Mouse (Mus musculus) kidney, embryonic 16.5 days (tissue): ENCODE data around the gene Lalba. TPM values are rescaled to one million over a fixed set of nuclear protein-coding genes. Genes with fewer than 3 reads are reported as not detected.

ENCODE experiments used
- ATAC-seq: fragments of 200-750 bp; cut with Nextera tagmentation; 2 replicates; pipeline ENCODE4 v1.8.0; 2017; ENCODE audit warnings: moderate TSS enrichment; ENCODE audit not compliant: low FRiP score, low TSS enrichment
- H3K27ac ChIP-seq: fragments of 300-500 bp; sonication (generic); 2 replicates; pipeline ENCODE4 v1.5.1; 2014; ENCODE audit warnings: low read length
- H3K27me3 ChIP-seq: fragments of 300-500 bp; sonication (generic); 2 replicates; pipeline ENCODE4 v1.6.1; 2014; ENCODE audit warnings: low read length, control low read depth, mixed read lengths; ENCODE audit not compliant: insufficient read depth
- H3K36me3 ChIP-seq: fragments of 300-500 bp; sonication (generic); 2 replicates; pipeline ENCODE4 v1.6.1; 2014; ENCODE audit warnings: low read length, control low read depth, mixed read lengths; ENCODE audit not compliant: insufficient read depth
- H3K4me1 ChIP-seq: fragments of 300-500 bp; sonication (generic); 2 replicates; pipeline ENCODE4 v1.6.1; 2014; ENCODE audit warnings: low read length, control low read depth, mixed read lengths; ENCODE audit not compliant: insufficient read depth
- H3K4me2 ChIP-seq: fragments of 300-500 bp; sonication (generic); replicated peaks from 2 replicates; pipeline ENCODE4 v1.6.1; 2014; ENCODE audit warnings: low read depth, low read length
- H3K4me3 ChIP-seq: fragments of 300-500 bp; sonication (generic); 2 replicates; pipeline ENCODE4 v1.5.1; 2014; ENCODE audit warnings: mild to moderate bottlenecking, low read length
- H3K9ac ChIP-seq: fragments of 300-500 bp; sonication (generic); replicated peaks from 2 replicates; pipeline ENCODE4 v1.6.1; 2014; ENCODE audit warnings: low read length
- H3K9me3 ChIP-seq: fragments of 300-500 bp; sonication (generic); 2 replicates; pipeline ENCODE4 v1.6.1; 2016; ENCODE audit warnings: low read length, control low read depth
- WGBS: fragments of 180-500 bp; shearing (Covaris S2); extraction: QIAGEN DNeasy Blood & Tissue Kit; methylation state at CpG from one replicate; pipeline ENCODE4 v1.1.7; 2014; 5-methylcytosine and 5-hydroxymethylcytosine counted together
- polyA plus RNA-seq: library from polyadenylated mRNA; unstranded; fragments of >200 nt; fragmentation: Nextera tagmentation; extraction: Ambion mirVana; gene quantifications from 2 replicates; pipeline ENCODE4 v1.2.1, GENCODE M21; 2015

Gene Lalba
- polyA plus RNA-seq, 1 experiment from 2014 or later, result 0.21 TPM

DNA sequence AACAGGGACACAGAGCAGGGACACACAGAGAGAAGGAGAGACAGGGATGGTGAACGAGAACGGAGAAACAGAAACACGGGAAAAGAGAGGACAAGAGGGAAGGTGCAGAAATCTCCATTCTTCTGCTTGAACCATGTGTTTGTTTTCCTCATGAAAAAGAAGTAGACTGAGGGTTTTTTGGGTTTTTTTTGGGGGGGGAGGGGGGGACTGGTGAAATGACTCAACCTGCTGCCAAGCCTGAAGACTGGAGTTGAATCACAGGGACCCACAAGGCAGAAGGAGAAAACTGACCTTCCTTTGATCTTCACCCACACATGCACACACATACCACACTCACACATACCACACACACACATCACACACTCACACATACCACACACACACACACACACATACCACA lies 20.8 kb upstream of the Lalba start:
- H3K27me3 ChIP-seq, result no peaks in the 10 kb centered on the region
- H3K4me3 ChIP-seq, result no peak overlapping the region
- 83% methylated on average over 3 of the region's 3 CpGs for WGBS
- H3K4me1 ChIP-seq, result no peaks in the 10 kb centered on the region
- no peak overlapping the region for H3K27ac ChIP-seq
- no peaks in the 10 kb centered on the region for H3K9me3 ChIP-seq
- no peaks in the 10 kb centered on the region for H3K36me3 ChIP-seq
- no peak overlapping the region for H3K9ac ChIP-seq
- no peak for ATAC-seq
- H3K4me2 ChIP-seq, result no peak overlapping the region

GRCm38 (mm10) chr15:98497631-98498030 lies 15.1 kb upstream of the Lalba start:
- Histone ChIP-seq H3K4me2 (no peak overlapping the region), H3K4me3 (no peak overlapping the region), H3K9me3 (no peaks in the 10 kb centered on the region), H3K36me3 (no peaks in the 10 kb centered on the region), H3K27ac (no peak overlapping the region), H3K9ac (no peak overlapping the region), H3K4me1 (no peaks in the 10 kb centered on the region), H3K27me3 (no peaks in the 10 kb centered on the region)
- 83% methylated on average over 17 of the region's 17 CpGs for WGBS
- ATAC-seq, result no peak

DNA sequence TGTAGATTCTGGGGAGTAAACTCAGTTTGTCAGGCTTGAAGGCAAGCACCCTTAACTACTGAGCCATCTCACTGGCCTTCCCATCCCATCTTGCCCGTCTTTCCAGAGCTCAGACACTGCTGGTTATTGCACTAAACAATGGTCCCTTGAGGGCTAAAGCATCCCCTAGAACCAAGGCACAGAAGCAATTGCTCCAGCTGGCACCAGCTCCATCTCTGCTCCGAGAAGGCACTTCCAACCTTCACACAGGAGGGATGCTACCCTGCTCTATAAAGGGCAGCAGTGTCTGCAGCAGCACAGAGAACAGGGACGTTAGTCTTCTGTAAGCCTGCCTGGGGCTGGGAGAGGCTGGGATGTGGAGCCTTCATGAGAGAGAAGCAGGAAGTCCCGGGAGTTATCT lies 9.6 kb upstream of the Lalba start, which contains the start of gene Olfr279:
Gene Olfr279 (plus strand): TSS at position 301 of the 400 bp plus-strand sequence.
- Histone ChIP-seq H3K9ac (no peak within 1 kb of the TSS), H3K27me3 (no peaks in the 10 kb centered on the region), H3K9me3 (0 out of 2 replicates have a peak, but pooled peaks cover 3% of the 10 kb centered on the region), H3K4me1 (no peaks in the 10 kb centered on the region), H3K4me3 (no peak within 1 kb of the TSS), H3K4me2 (no peak within 1 kb of the TSS), H3K36me3 (no peaks in the 10 kb centered on the region), H3K27ac (no peak within 1 kb of the TSS)
- no peak for ATAC-seq
- WGBS, result 50% methylated on average over 4 of the region's 4 CpGs

DNA sequence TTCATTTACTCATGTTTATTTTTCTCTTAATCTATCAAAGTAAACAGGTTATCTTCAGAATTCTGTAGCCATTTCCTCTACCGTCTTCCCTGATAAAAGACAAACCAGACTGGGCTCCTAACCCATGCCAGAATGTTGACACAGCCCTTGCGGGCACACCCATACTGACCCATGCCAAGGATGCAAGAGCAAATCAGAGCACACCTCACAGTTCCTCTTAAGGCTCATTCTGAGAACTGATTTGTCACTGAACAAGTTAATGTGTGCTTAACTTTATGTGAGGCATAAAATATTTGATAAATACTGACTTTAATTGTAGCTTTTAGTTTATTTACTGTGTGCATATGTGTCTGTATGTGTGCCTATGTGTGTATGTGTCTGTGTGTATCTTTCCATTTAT lies 8.8 kb upstream of the Lalba start:
- WGBS, result 73% methylated on average over 2 of the region's 2 CpGs
- Histone ChIP-seq H3K4me3 (no peak overlapping the region), H3K4me1 (no peaks in the 10 kb centered on the region), H3K27ac (no peak overlapping the region), H3K9me3 (0 out of 2 replicates have a peak, but pooled peaks cover 3% of the 10 kb centered on the region), H3K4me2 (no peak overlapping the region), H3K9ac (no peak overlapping the region), H3K36me3 (no peaks in the 10 kb centered on the region), H3K27me3 (no peaks in the 10 kb centered on the region)
- ATAC-seq, result no peak

- no peak for ATAC-seq
- no peak overlapping the region for H3K4me3 ChIP-seq
- H3K36me3 ChIP-seq, result no peaks in the 10 kb centered on the region
- H3K4me1 ChIP-seq, result no peaks in the 10 kb centered on the region
- no peak overlapping the region for H3K4me2 ChIP-seq
- H3K9me3 ChIP-seq, result 0 out of 2 replicates have a peak, but pooled peaks cover 3% of the 10 kb centered on the region
- H3K27ac ChIP-seq, result no peak overlapping the region
- no peaks in the 10 kb centered on the region for H3K27me3 ChIP-seq
- no peak overlapping the region for H3K9ac ChIP-seq
- 96% methylated on average over 8 of the region's 8 CpGs for WGBS
Measured at GRCm38 (mm10) chr15:98486433-98487021, 4.0 kb upstream of the Lalba start.

DNA sequence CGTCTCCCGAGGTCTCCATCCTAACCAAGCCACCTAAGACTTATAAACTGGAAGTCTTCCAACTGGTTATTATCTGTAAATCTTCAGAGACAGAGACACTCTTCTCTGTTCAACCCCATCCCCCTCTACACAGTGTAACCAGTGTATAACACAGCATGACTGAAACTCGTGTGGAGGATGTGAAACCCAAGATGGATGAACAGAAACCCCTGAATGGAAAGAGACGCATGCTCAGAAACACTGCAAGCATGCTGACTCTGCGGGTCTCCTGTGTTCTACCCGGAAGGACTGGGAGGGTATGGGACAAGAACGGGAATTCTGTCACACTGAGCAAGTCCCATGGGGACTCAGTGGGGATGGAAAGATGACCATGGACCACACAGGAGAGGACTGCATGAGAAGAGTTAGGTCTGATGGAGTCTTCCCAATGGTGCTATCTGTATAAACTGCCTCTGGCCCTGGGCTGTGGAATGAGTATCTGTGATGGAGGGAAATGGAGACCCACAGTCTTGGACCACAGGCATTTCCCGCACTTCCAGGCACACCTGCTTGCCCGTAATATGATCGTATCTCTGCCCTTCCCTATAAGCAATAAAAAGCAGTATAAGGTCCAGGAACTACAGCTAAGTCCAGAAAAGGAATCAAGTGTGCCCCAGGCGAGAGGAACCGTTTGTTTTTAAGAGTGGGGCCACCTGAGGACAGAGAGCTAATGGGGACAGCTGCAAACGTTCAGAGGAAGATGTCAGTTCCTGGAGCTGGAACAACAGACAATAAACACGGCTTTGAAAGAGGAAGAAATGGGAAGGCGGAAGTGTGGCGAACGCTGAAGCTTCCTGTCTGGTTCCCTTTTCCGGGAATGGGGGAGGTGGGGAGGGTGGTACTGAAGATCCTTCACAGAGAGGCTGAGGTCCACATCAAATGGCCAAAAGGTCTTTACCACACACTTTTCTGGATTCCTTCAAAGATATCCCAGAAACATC lies 1.7 kb upstream of the Lalba start:
- Histone ChIP-seq H3K4me2 (no peak overlapping the region), H3K36me3 (no peaks in the 10 kb centered on the region), H3K4me3 (no peak overlapping the region), H3K4me1 (no peaks in the 10 kb centered on the region), H3K9ac (no peak overlapping the region), H3K9me3 (0 out of 2 replicates have a peak, but pooled peaks cover 3% of the 10 kb centered on the region), H3K27ac (peak overlapping the region; percentile 31; the same call in 1 of the 2 replicates), H3K27me3 (no peaks in the 10 kb centered on the region)
- no peak for ATAC-seq
- WGBS, result 45% methylated on average over 18 of the region's 18 CpGs

DNA sequence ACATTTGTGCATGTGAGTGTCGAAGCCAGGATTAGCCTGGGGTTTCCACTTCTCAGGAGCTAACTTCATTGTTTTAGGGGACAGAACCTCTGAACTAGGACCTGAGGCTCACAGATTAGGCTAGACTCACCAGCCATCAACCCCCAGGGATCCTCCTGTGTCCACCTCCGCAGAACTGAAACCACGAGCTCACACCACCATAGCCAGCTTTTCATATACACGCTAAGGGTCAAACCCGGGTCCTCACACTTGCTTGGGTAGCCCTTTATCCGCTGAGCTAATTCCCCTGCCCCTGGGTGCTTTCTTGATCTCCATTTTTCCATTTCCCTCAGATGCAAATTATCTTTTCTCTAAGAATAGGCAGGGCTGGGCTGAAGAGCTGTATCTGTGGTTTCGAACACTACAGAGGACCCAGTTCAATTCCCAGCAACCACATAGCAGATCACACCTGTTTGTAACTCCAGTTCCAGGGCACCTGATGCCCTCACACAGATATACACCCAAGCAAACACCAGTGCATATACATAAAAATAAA lies 2.9 kb downstream of the Lalba start:
- H3K4me1 ChIP-seq, result no peaks in the 10 kb centered on the region
- no peak overlapping the region for H3K9ac ChIP-seq
- H3K27me3 ChIP-seq, result no peaks in the 10 kb centered on the region
- no peak for ATAC-seq
- no peaks in the 10 kb centered on the region for H3K9me3 ChIP-seq
- no peaks in the 10 kb centered on the region for H3K36me3 ChIP-seq
- no peak overlapping the region for H3K27ac ChIP-seq
- 78% methylated on average over 7 of the region's 7 CpGs for WGBS
- H3K4me2 ChIP-seq, result no peak overlapping the region
- H3K4me3 ChIP-seq, result no peak overlapping the region

GRCm38 (mm10) chr15:98476281-98476680 lies 6.2 kb downstream of the Lalba start:
- WGBS, result 74% methylated on average over 5 of the region's 5 CpGs
- Histone ChIP-seq H3K4me3 (no peak overlapping the region), H3K9me3 (no peaks in the 10 kb centered on the region), H3K27ac (no peak overlapping the region), H3K9ac (no peak overlapping the region), H3K36me3 (no peaks in the 10 kb centered on the region), H3K4me1 (no peaks in the 10 kb centered on the region), H3K27me3 (no peaks in the 10 kb centered on the region), H3K4me2 (no peak overlapping the region)
- ATAC-seq, result no peak

- no peak overlapping the region for H3K9ac ChIP-seq
- H3K4me1 ChIP-seq, result no peaks in the 10 kb centered on the region
- no peaks in the 10 kb centered on the region for H3K27me3 ChIP-seq
- H3K9me3 ChIP-seq, result no peaks in the 10 kb centered on the region
- WGBS, result 49% methylated on average over 10 of the region's 10 CpGs
- no peak overlapping the region for H3K4me2 ChIP-seq
- no peak overlapping the region for H3K27ac ChIP-seq
- ATAC-seq, result no peak
- no peaks in the 10 kb centered on the region for H3K36me3 ChIP-seq
- H3K4me3 ChIP-seq, result no peak overlapping the region
Measured at GRCm38 (mm10) chr15:98475382-98475781, 7.1 kb downstream of the Lalba start.
